In the genomic region with DNA sequence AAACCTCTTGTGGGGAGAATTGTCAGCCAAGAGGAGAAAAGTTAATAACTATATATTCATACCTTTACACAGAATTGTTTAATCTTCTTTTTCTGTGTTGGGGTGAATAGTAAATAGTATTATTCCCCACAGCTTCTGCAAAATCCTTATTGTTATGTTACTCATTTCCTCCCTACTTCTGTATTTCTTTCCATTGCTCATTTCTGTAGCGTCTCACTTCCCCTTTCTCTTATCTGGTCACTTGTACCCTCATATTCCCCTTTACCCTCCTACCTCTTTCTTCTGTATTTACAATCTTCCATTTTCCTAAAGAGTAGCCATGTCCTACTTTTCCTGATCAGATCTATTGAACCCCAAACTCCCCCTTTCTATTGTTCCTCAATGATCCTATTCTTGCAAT, we compare ENCODE assay signal across 24 mouse cellular contexts.
DNase-seq lines count a peak whose midpoint lies in the region; ATAC-seq and TF ChIP-seq lines count a peak whose summit lies in the region.
"Had no signal": no experiment of that assay in that cellular context is flagged by ENCODE, and none has a peak within 500 bp of the region (broad histone marks: within the 10 kb centered on the region; RNA-seq: fewer than 3 reads in every experiment).

No protein-coding gene starts in this region.

- 4% methylated on average over 1 of the region's 1 CpGs for WGBS in thymus, adult 2 months

- no peaks in the 10 kb centered on the region for H3K79me2 ChIP-seq in MEL (ENCODE audit: control insufficient read depth, insufficient read depth, low read length, poor library complexity)

- peak; percentile 99 for ATAC-seq in common myeloid progenitor, adult 5-6 weeks (replicated peaks; ENCODE audit: low read depth, poor library complexity, severe bottlenecking)
- ATAC-seq in megakaryocyte progenitor cell, adult 5-6 weeks (replicated peaks; ENCODE audit: poor library complexity), result peak; percentile 100
- ATAC-seq: forebrain, embryonic 15.5 days; hindbrain, embryonic 16.5 days had no signal

- no peak for TF ChIP-seq POLR2A in MEL (IDR thresholded peaks at IDR 0.05; ENCODE audit: control insufficient read depth in 1 of 2, insufficient read depth in 1 of 2, low read depth in 1 of 2, low read length in 2 of 2, poor library complexity in 1 of 2)
- no peak for TF ChIP-seq POLR2A in thymus, adult 2 months (IDR thresholded peaks at IDR 0.05; ENCODE audit: control insufficient read depth, extremely low read depth, insufficient read depth, low read length, poor library complexity)

- no peaks in the 10 kb centered on the region for H3K36me3 ChIP-seq in MEL (ENCODE audit: control insufficient read depth in 1 of 2, insufficient read depth in 2 of 2, low read length in 2 of 2)
- H3K36me3 ChIP-seq in thymus, adult 2 months (ENCODE audit: control insufficient read depth, insufficient read depth, low read length), result no peaks in the 10 kb centered on the region
- H3K36me3 ChIP-seq: embryonic facial prominence, embryonic 13.5 days; forebrain, embryonic 10.5 days; forebrain, embryonic 15.5 days; limb, embryonic 15.5 days; neural tube, embryonic 13.5 days had no signal

- no peaks in the 10 kb centered on the region for H3K9me3 ChIP-seq in MEL (replicated peaks; ENCODE audit: insufficient read depth, low read length)
- H3K9me3 ChIP-seq: embryonic facial prominence, embryonic 13.5 days; forebrain, embryonic 10.5 days; forebrain, embryonic 15.5 days; limb, embryonic 15.5 days; neural tube, embryonic 13.5 days had no signal

- H3K27me3 ChIP-seq in MEL (ENCODE audit: control insufficient read depth in 1 of 2, insufficient read depth in 2 of 2, low read length in 2 of 2), result no peaks in the 10 kb centered on the region
- no peaks in the 10 kb centered on the region for H3K27me3 ChIP-seq in thymus, adult 2 months (ENCODE audit: control insufficient read depth, insufficient read depth, low read length)
- H3K27me3 ChIP-seq: embryonic facial prominence, embryonic 13.5 days; forebrain, embryonic 15.5 days; limb, embryonic 15.5 days; neural tube, embryonic 13.5 days had no signal

- no peak for TF ChIP-seq RAD21 in MEL (IDR thresholded peaks at IDR 0.05; ENCODE audit: low read depth, low read length)

- TF ChIP-seq EP300 in MEL (IDR thresholded peaks at IDR 0.05; ENCODE audit: low read depth in 1 of 2, low read length in 2 of 2), result 0 out of 4 replicates have a peak, but pooled peaks of 1 of the 2 experiments have one; percentile 27

- no peak for TF ChIP-seq CTCF in MEL (IDR thresholded peaks at IDR 0.05 in 2 of 3, conservative IDR thresholded peaks at IDR 0.05 in 1 of 3; ENCODE audit: control insufficient read depth in 1 of 3, insufficient read depth in 1 of 3, low read depth in 2 of 3, low read length in 3 of 3, poor library complexity in 1 of 3, severe bottlenecking in 1 of 3)
- no peak for TF ChIP-seq CTCF in thymus, adult 2 months (IDR thresholded peaks at IDR 0.05; ENCODE audit: borderline replicate concordance, control insufficient read depth, extremely low read depth, insufficient read depth, low read length, poor library complexity)

- no peak overlapping the region for H3K27ac ChIP-seq in MEL (ENCODE audit: control insufficient read depth, low read depth, low read length)
- no peak overlapping the region for H3K27ac ChIP-seq in thymus, adult 2 months (ENCODE audit: control insufficient read depth, insufficient read depth, low read length)
- H3K27ac ChIP-seq: embryonic facial prominence, embryonic 13.5 days; forebrain, embryonic 10.5 days; forebrain, embryonic 15.5 days; gastrocnemius, adult 2 months; layer of hippocampus, adult 2 months; limb, embryonic 15.5 days; liver, embryonic 14.5 days; neural tube, embryonic 13.5 days had no signal

- H3K4me3 ChIP-seq in MEL (ENCODE audit: control insufficient read depth in 1 of 2, insufficient read depth in 1 of 2, low read depth in 2 of 2, low read length in 2 of 2), result no peak overlapping the region
- H3K4me3 ChIP-seq in thymus, adult 2 months (ENCODE audit: control insufficient read depth, insufficient read depth, low read length), result no peak overlapping the region
- H3K4me3 ChIP-seq: embryonic facial prominence, embryonic 13.5 days; forebrain, embryonic 10.5 days; forebrain, embryonic 15.5 days; gastrocnemius, adult 2 months; layer of hippocampus, adult 2 months; limb, embryonic 15.5 days; neural tube, embryonic 13.5 days had no signal

- intact Hi-C loops in gastrocnemius, postnatal 14 days (cut with DNase I; ENCODE audit: low total_unique reads), result no loop called here

- DNase-seq in A20 (ENCODE audit: low read depth, low spot score), result peak; percentile 70
- peak; percentile 35 for DNase-seq in MEL (ENCODE audit: low read depth, low spot score)
- no peak for DNase-seq in thymus, adult 2 months
- no peak for DNase-seq in gastrocnemius, postnatal 14 days
- DNase-seq in cerebellum, adult 18-20 months, result no peak
- DNase-seq: adrenal gland, postnatal 25 days; cerebellum, adult 9-10 months; cerebellum, postnatal 36 days; embryo, embryonic 11 days; gastrocnemius, adult 2 months; heart, postnatal 14 days; kidney, adult 18-20 months; kidney, postnatal 36 days; left cerebral cortex, postnatal 4 days had no signal

- H3K4me1 ChIP-seq in MEL (ENCODE audit: control insufficient read depth in 1 of 2, insufficient read depth in 2 of 2, low read length in 2 of 2), result no peaks in the 10 kb centered on the region
- no peaks in the 10 kb centered on the region for H3K4me1 ChIP-seq in thymus, adult 2 months (replicated peaks; ENCODE audit: control insufficient read depth, insufficient read depth, low read length)
- H3K4me1 ChIP-seq: embryonic facial prominence, embryonic 13.5 days; forebrain, embryonic 10.5 days; forebrain, embryonic 15.5 days; limb, embryonic 15.5 days; neural tube, embryonic 13.5 days had no signal

- H3K9ac ChIP-seq in MEL (ENCODE audit: control insufficient read depth, low read depth, low read length, poor library complexity, severe bottlenecking), result no peak overlapping the region
- H3K9ac ChIP-seq: embryonic facial prominence, embryonic 13.5 days; forebrain, embryonic 15.5 days; limb, embryonic 15.5 days; liver, embryonic 14.5 days; neural tube, embryonic 13.5 days had no signal

TF ChIP-seq in MEL, 35 proteins besides CTCF, POLR2A, EP300 and RAD21:
- TF ChIP-seq UBTF (IDR thresholded peaks at IDR 0.05; ENCODE audit: borderline replicate concordance, insufficient read depth, low read depth, low read length), result no peak
- no peak for TF ChIP-seq ZMIZ1 (IDR thresholded peaks at IDR 0.05; ENCODE audit: low read depth, low read length)
- TF ChIP-seq CHD1 (IDR thresholded peaks at IDR 0.05; ENCODE audit: low read depth, low read length), result no peak
- TF ChIP-seq ZKSCAN1 (IDR thresholded peaks at IDR 0.05; ENCODE audit: low read depth, low read length), result no peak
- no peak for TF ChIP-seq RCOR1 (IDR thresholded peaks at IDR 0.05; ENCODE audit: low read depth, low read length)
- TF ChIP-seq USF1 (IDR thresholded peaks at IDR 0.05; ENCODE audit: low read depth, low read length), result no peak
- no peak for TF ChIP-seq GATA1 (IDR thresholded peaks at IDR 0.05; ENCODE audit: low read depth, low read length)
- no peak for TF ChIP-seq JUND (IDR thresholded peaks at IDR 0.05; ENCODE audit: low read depth, low read length)
- no peak for TF ChIP-seq MAZ (IDR thresholded peaks at IDR 0.05; ENCODE audit: low read depth, low read length)
- TF ChIP-seq USF2 (IDR thresholded peaks at IDR 0.05; ENCODE audit: borderline replicate concordance in 1 of 2, insufficient read depth in 1 of 2, low read depth in 1 of 2, low read length in 2 of 2), result no peak

Comparison
In these comparisons a context has a peak if more than half of its experiments do, and no peak if none do; other contexts are left out.
1. DNase-seq: peak in A20 (single experiment) and MEL (single experiment); none in thymus, adult 2 months (single experiment), gastrocnemius, postnatal 14 days (single experiment) and cerebellum, adult 18-20 months (0 of 2).